Mouse (Mus musculus): ENCODE data around the gene Zzef1. TPM values are rescaled to one million over a fixed set of nuclear protein-coding genes. Genes with fewer than 3 reads are reported as not detected.

Zzef1 gene
- total RNA-seq, 2 experiments from 2014 or later: 49.3 to 49.4 TPM

DNA sequence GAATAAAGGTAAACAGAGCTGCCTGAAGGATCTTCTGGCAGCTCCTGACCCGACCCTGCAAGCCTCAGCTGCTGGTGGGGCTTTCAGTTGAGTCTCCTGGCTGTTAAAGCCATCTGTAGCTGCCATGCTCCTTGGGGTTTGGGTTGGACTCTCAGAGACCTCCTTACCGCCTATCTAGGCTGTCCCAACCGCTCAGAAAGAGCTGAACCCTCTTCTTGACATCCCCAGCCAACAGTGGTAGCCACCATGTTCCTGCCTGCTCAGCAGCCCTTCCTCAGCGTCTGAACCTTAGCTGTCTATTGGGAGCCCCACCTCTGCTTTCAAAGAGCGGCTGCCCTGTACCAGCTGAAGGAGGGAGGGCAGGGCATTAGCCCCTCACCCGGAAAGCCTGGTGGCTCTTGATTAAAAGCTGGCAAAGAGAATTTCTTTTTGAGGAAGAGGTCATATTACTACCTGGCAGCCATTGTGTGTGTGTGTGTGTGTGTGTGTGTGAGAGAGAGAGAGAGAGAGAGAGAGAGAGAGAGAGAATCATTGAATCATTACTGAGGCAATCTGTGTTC lies 150.6 kb downstream of the Zzef1 start:
- intact Hi-C loops (cut with DNase I): no loop called here
- peak in 1 of 2 experiments; percentile 51 for DNase-seq (ENCODE audit: extremely low spot score in 1 of 2, low spot score in 2 of 2)

DNA sequence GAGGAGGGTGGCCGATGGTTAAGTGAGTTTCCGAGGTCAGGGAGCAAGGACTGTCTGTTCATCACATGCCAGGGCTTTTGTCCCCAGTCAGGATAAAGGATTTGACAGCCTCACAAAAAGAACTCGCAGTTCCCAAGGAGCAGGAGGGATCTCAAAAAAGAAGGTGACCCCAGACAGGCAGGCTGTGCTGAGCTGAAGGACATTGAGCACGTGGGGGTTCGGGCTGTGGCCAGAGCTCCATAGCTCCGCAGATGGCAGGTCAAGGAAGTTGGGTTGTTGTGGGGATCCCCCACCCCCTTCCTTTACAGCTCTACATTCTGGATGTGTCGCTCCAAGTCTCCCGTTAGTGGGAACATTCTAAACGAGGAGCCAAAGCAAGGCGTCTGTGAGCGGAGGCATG lies 151.8 kb downstream of the Zzef1 start:
- no peak for DNase-seq (ENCODE audit: extremely low spot score in 1 of 2, low spot score in 2 of 2)
- intact Hi-C loops (cut with DNase I): no loop called here

- intact Hi-C loops (cut with DNase I): no loop called here
- DNase-seq (ENCODE audit: extremely low spot score in 1 of 2, low spot score in 2 of 2): no peak
These were observed 152.2 kb downstream of the Zzef1 start for GRCm38 (mm10) chr11:72948254-72948653.

DNA sequence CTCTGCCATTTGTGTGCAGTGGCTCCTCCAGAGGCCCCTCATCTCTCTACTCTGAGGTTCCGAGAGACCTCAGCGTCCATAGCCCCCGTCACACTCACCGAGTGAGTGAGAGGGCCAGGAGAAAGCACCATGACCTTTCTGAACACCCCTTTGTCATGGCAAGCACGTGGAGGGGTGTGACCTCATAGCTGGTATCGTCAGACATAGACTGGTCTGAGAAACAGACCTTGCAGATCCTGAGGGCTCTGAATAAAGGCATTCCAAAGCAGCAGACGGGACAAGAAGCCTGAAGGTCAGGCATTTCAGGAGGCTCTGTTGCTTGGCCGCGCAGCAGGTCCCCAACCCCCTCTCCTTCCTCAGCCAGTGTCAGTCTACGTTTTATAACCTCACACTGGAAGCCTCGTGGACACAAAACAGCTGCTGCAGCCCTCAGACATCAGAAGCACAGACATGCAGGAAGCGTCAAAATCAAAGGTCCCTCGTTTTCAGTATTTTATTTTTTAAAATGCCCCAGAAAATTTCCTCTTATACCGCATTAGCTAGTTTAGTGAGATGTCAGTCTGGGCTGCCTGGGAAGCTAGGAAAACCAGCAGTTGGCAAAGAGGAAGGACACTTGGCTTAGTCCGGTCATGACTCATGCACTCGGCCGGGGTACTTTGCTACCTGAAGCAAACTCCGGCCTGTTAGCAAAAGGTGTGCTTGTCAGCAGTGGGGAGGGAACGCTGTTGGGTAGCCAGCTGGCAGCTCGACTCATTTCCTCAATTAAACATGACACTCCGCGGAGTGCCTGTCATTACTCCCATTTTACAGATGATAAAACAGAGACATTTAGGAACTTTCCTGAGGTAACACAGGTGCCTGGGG lies 155.3 kb downstream of the Zzef1 start:
- no peak for DNase-seq (ENCODE audit: extremely low spot score in 1 of 2, low spot score in 2 of 2)
- intact Hi-C loops (cut with DNase I): no loop called here

DNA sequence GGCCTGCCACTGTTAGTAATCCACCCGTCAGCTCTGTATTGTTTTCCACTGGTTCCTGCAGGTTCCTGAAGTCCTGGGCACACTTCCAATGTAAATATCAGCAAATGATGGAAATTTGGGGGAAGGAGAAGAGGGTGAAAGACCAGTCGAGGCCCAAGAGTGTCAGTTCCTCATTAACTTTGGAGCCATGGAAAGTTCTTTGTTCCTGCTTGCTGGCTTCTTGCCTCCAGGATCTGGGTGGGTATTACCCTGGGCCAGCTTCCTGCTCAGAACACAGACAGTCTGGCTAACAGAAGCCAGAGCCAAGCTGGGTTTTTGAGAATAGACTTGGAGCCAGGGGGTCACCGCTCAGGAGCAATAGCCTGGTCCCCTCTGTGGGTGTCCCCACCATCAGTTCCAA lies 156.2 kb downstream of the Zzef1 start:
- intact Hi-C loops (cut with DNase I): no loop called here
- no peak for DNase-seq (ENCODE audit: extremely low spot score in 1 of 2, low spot score in 2 of 2)

DNA sequence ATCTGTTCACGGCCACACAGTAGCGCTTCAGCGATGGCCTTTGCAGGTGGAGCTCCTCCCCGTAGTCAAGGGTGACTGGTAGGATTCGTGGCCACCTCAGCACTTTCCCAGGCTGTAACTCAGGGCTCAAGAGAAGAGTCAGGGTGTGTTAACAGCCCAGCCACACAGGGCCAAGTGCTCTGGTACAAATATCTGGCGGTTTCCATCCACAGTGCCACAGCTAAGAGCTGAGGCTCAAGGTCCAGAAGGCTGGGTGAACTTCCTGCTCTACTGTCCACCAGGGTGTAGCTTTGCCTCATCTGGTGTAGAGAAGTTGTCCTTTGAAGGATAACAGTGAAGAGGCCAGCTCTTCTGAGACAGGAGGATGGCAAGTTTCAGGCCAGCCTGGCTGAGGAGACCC lies 156.7 kb downstream of the Zzef1 start:
- intact Hi-C loops (cut with DNase I): no loop called here
- no peak for DNase-seq (ENCODE audit: extremely low spot score in 1 of 2, low spot score in 2 of 2)

DNA sequence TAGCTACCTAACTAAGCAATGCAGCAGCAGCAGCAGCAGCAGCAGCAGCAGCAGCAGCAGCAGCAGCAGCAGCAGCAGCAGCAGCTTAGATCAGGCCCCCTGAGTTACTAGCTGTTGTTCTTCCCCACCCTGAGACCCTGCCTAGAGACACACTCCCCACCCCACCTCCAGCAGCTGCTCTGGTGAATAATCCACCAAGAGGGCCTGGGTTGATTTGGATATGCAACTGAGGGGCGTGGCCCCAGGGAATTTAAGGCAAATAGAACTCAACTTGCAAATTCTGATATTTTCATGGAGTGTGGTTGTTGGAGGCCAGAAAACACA lies 157.1 kb downstream of the Zzef1 start:
- no peak for DNase-seq (ENCODE audit: extremely low spot score in 1 of 2, low spot score in 2 of 2)
- intact Hi-C loops (cut with DNase I): no loop called here

GRCm38 (mm10) chr11:72953440-72954151 lies 157.6 kb downstream of the Zzef1 start:
- intact Hi-C loops (cut with DNase I): no loop called here
- peak in 1 of 2 experiments; percentile 53 for DNase-seq (ENCODE audit: extremely low spot score in 1 of 2, low spot score in 2 of 2)

DNA sequence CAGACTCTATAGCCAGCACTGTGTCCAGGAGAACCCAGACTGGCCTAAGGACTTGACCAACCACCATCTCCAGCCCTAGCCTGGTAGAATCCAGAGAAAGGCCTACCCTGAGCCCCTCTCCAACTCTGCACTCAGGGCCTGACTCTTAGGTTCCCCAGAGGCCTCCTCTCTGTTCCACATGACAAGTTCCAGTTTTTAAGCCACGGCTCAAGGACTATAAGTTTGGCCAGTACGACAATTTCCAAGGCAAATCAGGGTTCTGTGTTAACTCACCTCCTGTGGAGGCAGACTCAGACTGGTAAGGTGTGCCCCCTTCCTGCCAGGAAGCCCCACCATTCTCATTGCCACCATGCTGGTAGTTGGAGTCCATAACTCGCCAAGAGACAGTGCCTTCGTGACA lies 158.2 kb downstream of the Zzef1 start:
- intact Hi-C loops (cut with DNase I): no loop called here
- no peak for DNase-seq (ENCODE audit: extremely low spot score in 1 of 2, low spot score in 2 of 2)

GRCm38 (mm10) chr11:72955339-72955974 lies 159.4 kb downstream of the Zzef1 start:
- intact Hi-C loops (cut with DNase I): no loop called here
- no peak for DNase-seq (ENCODE audit: extremely low spot score in 1 of 2, low spot score in 2 of 2)

DNA sequence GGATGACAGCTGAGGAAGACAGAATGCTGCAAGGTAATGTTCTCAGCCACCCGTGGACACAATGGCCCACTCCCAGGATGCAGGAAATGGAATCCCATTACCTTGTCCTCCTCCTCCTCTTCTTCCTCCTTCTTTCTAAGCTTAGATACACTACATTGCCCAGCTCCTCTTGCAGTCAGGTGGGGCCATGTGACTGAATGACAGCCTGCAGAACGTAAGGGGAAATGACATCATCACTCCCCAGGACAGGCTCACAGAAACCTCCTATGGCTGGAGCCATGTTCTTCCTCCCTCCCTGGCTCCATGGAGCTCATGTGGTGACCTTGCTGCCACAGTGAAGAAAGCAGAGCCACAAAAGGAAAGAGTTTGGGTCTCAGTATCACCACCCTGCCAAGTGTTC lies 161.3 kb downstream of the Zzef1 start:
- intact Hi-C loops (cut with DNase I): no loop called here
- no peak for DNase-seq (ENCODE audit: extremely low spot score in 1 of 2, low spot score in 2 of 2)

DNA sequence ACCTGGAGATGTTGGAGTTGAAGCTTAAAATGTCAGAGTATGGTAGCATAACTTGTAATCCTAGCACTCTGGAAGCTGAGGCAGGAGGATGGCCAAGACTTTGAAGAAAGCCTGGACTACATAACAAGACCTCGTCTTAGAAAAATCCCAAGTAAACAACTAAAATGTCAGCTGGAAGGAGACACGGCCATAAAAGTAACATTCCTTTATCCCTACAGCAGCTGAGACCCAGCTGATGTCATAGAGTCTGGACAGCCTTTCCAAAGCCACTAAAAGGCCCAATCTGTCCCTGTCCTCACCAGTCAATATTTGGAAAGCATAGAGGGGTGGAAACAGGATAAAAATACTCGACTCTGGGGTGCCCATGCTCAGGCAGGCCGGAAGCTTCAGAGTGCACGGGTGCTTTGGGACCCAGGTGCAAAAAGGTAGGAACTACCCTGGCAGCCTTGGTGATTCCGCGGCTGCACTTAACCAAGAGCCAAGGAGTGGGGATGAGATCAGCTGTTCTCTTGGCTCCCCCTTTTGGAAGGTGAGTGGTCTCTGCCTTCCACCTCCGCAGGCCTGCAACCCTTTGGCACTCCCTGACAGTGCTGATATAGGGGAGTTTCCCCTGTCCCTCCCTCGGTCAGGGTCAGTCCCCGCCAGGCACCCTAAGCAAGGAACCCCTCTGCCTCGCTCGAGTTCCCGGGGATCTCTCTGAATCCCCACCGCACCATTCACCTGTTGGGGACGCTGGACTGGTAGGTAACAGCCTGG lies 164.1 kb downstream of the Zzef1 start:
- DNase-seq (ENCODE audit: extremely low spot score in 1 of 2, low spot score in 2 of 2): no peak
- intact Hi-C loops (cut with DNase I): no loop called here

DNA sequence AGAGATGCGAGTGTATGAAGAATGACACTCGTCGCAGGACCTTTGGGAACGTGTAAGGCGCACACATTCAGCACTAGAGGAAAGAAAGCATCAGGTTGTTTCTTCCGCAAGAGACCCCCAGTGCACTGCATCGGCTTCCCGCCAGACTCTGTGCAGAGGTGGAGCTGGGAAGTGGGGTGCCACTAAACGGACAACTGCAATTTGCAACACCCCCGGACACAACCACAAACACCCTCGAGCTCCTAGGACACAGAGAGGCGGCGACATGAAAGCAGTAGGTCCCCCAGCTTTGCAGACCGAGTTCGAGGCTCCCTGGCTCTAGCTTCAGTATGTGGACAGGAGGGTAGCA lies 164.7 kb downstream of the Zzef1 start:
- DNase-seq (ENCODE audit: extremely low spot score in 1 of 2, low spot score in 2 of 2): no peak
- intact Hi-C loops (cut with DNase I): no loop called here

- intact Hi-C loops (cut with DNase I): no loop called here
- DNase-seq (ENCODE audit: extremely low spot score in 1 of 2, low spot score in 2 of 2): peak in 1 of 2 experiments; percentile 55
These were observed 165.3 kb downstream of the Zzef1 start, which contains the start of gene Atp2a3 for GRCm38 (mm10) chr11:72961072-72961980. Gene Atp2a3, plus strand, starts transcription at chr11:72961169.

GRCm38 (mm10) chr11:72962378-72962777 lies 166.4 kb downstream of the Zzef1 start:
- DNase-seq (ENCODE audit: extremely low spot score in 1 of 2, low spot score in 2 of 2): no peak
- intact Hi-C loops (cut with DNase I): no loop called here

DNA sequence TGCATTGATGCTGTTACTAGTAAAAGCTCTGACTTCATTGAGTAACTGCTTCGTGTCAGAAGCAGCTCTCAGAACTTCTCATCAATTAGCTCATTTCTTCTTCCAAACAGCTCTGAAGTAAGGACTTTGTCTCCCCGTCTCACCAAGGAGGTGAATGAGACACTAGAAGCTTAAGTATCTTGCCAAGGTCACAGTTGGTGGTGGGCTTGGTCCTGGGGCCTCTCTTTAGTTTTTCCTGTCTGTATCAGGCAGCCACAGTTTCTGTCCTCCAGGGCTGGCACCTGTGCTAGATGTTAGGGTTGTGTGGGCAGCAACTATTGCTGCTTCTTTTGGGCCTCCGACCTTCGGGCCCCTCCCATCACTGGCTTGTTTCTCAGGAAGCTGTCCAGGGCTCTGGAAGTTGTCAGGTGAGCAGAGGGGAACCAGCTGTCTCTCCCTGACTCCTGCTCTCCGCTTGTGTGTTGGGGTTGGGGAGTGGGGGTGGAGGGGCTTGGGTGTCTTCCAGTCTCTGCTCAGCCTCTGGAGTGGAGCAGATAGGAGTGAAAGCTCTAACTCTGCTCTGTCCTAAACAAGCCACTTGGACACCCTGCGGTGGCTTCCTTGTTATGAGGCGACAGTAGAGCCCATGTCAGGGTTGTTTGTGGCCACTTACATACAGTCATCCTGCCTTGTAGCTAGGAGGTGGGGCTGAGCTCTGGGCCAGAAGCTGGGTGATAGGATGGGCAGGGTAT lies 167.2 kb downstream of the Zzef1 start:
- intact Hi-C loops (cut with DNase I): no loop called here
- DNase-seq (ENCODE audit: extremely low spot score in 1 of 2, low spot score in 2 of 2): no peak

- no peak for DNase-seq (ENCODE audit: extremely low spot score in 1 of 2, low spot score in 2 of 2)
- intact Hi-C loops (cut with DNase I): no loop called here
These were observed 167.8 kb downstream of the Zzef1 start for GRCm38 (mm10) chr11:72963789-72964294.
